Mouse (Mus musculus) thymus, postnatal 25 days (tissue): ENCODE measurements around the gene Grsf1.

Source experiments
- DNase-seq: peaks from one replicate; pipeline ENCODE4 v3.0.0; 2022

Grsf1 gene

GRCm38 (mm10) chr5:88687996-88688406 lies 12.0 kb upstream of the Grsf1 start:
- DNase-seq = no peak

- no peak for DNase-seq
Observed at GRCm38 (mm10) chr5:88685745-88686299, 9.9 kb upstream of the Grsf1 start.

DNA sequence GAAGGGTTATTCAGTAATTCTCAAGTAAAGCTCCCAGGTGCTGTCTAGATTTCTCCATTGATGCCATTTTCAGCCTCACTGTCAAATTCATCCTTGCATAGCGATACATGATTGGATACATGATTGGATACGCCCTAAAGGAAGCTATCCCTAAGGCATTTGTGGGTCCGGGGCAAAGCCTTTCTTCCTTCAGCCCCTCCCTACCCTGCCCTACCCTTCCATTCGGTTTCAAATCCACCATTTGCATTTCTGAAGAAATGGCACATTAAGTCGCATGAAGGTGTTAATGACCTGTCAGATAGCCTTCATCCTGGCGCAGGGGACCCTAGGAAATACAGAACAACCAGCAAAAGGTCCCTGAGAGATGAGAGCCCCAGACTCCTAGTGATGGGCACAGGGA lies 9.3 kb upstream of the Grsf1 start:
- DNase-seq = no peak

DNA sequence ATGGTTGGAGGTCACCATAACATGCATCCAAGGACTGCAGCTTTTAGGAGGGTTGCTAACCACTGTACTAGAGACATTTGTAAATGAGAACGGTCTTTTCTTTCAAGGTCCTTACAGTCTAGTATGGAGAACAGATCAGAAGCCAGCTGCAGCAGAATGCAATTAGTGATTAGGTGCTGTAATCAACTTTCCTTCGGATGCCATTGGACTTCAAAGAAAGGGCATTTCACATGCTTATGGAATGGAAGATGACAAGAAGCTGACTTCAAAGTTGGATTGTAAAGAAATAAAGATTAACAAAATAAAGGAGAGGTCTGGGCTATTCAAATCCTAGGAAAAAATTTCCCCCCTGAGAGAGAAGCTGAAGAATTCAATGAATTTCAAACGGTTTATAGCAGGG lies 8.3 kb upstream of the Grsf1 start:
- DNase-seq = no peak

DNA sequence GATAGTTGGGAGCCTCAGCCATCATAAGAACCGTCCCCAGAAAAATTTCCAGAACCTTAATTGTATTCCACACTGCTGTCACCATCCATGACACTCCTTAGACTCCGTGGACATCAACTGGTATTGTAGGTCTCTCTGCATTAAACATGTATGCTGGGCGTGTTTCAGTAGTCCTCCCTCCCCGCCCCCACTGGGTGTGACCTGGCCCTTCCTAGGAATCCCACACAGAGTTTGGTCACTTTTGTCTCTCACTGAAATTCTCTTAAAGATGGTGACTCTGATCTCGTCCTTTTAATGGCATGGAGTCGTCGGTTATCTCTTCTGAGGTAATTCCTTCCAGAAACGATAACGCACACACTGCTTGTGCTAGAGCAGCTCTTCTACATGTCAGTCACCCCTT lies 7.7 kb upstream of the Grsf1 start:
- no peak for DNase-seq

- DNase-seq = no peak
Observed at GRCm38 (mm10) chr5:88680567-88680966, 4.6 kb upstream of the Grsf1 start.

- no peak for DNase-seq
Observed at GRCm38 (mm10) chr5:88679341-88679740, 3.4 kb upstream of the Grsf1 start.

DNA sequence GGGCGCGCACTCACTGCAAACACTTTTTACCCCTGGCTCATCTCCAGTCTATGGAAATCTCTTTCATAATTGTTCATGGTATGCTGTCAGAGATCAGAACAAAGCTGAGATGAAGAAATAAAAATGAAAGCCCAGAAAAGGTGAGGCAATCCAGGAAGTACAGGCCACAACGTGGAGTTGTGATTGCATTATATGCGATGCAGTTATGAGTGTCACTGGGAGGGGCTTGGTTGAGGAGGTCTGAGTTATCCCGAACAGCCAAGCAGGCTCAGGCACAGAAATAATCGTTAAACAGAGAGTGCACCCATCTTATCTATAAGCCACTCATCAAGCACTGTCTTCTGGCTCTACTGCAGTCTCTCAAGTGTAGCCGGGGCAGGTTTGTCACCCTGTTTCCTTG lies 3.0 kb upstream of the Grsf1 start:
- no peak for DNase-seq

DNA sequence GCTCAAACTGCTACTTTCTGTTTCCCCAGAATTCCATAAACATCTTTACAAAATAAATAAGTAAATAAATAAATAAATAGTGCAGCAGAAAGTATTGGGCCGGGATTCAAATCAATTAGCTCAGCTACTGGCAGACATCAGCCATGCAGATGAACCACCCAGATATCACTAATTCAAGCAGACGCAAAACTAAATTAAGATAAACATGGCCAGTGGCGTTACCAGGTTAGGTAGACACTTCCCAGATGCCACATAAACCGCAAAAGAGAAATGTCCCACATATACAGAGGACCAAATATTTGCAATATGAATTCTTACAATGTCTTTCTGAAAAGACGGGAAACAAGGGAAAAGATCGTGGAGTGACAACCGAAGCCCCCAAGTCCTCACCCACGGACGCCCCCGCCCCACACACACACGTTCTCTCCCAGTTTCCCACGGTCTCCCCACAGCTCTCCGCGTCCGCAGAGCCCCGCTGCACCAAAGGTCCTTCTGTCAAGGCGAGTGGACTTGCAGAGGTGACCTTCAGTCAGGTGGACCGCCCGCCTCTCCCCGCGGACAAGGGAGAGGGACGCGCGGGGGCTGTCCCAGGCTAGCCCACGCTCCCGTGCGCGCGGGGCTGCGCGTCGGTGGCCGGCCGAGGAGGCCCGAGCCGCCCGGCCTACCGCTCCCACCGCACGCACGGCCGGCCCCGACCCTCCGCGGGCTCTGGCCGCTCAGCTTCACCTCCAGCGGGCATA lies 1.1 kb downstream of the Grsf1 start:
- no peak for DNase-seq

GRCm38 (mm10) chr5:88663875-88664274 lies 12.1 kb downstream of the Grsf1 start:
- DNase-seq = no peak

GRCm38 (mm10) chr5:88663151-88663550 lies 12.8 kb downstream of the Grsf1 start:
- DNase-seq = no peak

DNA sequence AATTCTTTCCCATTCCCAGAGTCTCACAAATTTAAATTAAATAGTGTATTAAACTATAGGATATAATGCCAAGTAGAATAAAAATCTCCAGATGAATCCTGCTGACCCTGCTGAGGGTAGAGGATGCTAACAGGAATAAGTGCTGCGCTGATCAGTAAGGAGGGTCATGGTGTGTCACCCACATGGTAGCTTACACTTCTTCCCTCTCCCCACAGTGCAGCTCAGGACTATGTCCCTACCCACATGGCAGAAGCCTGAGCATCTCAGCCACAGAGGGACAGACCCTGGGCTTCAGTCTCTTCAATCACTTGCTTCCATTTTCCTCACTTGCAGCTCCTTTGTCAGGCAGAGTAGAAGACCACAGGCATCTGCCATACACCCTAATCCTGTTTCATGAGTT lies 18.1 kb downstream of the Grsf1 start:
- DNase-seq = no peak

GRCm38 (mm10) chr5:88652589-88652988 lies 23.4 kb downstream of the Grsf1 start:
- DNase-seq = no peak

DNA sequence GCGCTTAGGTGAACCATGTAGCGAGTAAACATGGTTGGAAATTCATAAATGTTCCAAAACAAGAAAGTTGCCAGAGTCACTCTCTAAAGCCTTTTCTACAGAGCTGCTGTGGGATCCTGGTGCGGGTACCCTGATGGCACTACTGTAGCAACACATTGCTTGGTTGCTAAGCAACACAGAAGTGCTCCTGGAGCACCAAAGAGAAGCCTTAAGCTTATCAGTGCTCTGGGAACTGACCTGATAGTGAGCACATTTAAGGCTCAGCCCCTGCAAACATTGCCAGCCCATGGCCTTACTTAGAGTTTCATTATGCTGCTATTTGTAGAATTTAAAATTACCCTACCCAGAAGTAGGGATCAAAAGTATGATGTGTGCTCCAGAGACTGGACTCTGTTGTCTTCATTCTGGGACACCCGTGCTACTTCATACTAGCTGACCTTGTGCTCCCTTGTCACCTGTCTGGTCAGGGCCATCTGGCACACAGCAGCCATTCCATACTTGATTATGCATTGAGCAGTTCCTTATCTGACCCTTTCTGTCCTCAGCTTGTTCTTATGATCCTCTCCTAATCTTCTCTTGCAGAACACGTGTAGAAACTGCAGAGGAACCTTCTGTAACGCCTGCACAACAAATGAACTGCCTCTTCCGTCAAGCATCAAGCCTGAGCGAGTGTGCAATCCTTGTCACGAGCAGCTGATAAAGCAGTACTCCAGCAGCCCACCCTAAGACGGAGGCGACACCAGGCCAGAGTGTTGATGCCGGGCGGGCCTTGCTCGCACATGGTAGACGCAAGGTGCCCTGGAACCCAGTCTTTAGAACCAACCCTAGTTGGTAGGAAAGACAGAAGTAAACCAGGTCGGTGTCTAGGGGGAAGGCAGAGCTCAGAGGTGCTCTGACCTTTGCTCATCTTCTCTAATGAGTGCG lies 26.5 kb downstream of the Grsf1 start:
- no peak for DNase-seq

DNA sequence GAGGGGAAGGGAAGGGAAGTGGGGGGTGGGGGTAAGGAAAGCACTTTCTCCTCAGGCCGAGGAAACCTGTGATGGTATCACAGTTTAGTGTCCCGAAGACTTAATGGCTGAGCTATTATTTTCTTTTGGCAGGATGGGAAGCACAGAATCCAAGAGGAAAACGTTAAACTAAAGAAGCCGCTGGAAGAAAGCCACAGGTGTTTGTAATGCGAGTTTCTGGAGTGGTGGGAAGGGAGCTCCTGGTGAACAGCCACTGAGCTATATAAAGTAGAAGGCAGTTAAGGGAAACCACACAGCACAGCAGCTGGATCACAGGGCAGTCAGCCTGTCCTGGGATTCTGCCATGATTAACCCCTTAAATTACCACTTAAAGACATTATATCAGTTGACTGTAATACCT lies 30.6 kb downstream of the Grsf1 start:
- DNase-seq = no peak

GRCm38 (mm10) chr5:88644901-88645300 lies 31.1 kb downstream of the Grsf1 start:
- DNase-seq = no peak

DNA sequence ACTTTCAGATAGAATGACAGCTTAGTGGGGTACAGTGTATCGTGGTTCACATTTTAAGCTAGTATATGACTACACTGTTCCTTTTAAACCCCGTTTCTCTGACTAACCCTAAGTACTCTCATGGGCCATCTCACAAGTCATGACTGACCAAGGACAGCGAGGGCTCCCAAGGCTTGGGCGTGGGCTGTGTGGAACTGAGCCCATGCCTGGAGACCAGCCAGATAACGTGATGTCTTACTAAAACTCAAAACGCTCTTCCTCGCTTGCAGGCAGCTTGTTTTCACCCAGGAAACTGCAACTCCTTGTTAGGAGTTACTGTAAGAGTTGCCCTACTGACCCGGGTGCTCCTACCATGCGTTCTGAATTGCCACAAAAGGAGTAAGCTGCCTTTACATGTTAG lies 32.5 kb downstream of the Grsf1 start:
- no peak for DNase-seq

- no peak for DNase-seq
Observed at GRCm38 (mm10) chr5:88642786-88643185, 33.2 kb downstream of the Grsf1 start.

DNA sequence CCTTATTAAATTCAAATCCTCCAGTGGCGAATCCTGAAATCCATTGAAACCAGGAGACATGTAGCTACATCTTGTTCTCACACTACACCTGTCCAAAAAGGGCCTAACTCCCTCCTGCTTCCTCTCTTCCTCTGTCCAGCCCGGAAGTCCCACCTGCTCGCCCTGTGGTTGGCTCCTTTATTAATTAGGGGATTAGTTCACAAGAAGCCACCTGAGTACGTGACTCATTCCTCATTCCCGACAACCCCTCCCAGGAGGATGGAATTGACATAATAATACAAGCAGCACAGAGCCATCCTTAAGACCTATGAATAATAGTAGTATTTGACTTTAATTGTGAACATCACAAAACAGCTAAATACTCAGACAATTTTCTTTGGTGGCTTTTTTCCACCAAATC lies 41.9 kb downstream of the Grsf1 start:
- DNase-seq = no peak

- DNase-seq = no peak
Observed at GRCm38 (mm10) chr5:88632463-88632862, 43.5 kb downstream of the Grsf1 start.

DNA sequence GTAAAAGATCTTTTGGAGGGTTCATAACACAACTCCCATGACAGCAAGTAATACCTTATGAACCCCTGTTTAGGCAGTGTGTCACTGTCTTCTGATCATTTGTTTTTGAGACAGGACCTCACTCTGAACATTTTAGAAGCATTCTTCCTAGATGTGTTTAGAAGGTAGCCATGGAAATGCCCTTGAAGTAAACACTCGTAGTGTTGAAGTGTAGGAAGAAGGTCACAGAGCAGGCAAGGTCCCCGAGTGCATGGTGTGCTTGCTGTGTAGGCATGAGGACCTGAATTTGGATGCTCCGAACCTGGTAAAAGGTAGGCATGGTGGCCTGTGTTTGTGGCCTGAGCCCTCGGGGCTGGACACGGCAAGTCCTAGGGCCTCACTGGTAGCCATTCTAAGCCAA lies 44.4 kb downstream of the Grsf1 start:
- DNase-seq = no peak

DNA sequence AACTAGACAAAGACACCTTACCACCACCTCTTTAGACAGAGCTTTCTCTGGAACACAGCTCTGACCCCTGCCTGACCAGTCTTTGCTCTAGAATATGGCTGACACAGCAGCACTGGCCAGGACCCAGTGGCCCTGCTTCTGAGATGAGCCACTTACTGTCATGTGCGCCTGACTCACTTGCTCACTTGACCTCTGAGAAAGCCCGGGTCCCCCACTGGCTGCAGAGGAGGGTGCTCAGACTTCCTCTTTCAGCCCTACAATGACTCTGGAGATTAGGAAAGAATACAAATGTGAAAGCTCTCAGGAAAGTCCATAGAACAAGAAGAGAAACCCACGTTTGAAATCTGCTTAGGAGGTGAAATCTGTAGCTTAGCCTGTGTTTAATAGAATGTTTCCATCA lies 45.1 kb downstream of the Grsf1 start:
- DNase-seq = peak; percentile 3

DNA sequence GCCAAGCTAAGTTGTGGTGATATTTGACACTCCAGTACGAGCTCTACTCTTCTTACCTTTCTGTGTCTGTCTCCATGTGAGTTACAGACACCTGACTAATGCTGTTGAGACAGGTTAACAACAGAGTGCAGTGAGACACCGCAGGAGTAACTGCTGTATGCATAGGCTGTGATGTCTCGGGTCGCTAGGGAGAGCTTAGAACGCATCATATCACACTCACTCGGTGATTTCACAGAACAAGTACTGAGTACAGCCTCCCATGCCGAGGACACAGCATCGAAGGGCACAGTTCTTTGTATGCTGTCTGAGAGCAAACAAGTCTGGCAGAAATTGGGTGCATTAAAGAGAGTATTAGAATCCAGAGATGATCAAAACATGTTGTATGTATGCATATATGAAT lies 46.0 kb downstream of the Grsf1 start:
- DNase-seq = no peak

- DNase-seq = no peak
Observed at GRCm38 (mm10) chr5:88629125-88629524, 46.8 kb downstream of the Grsf1 start.
